Mouse (Mus musculus) megakaryocyte, embryonic 14.5 days (primary cell): ENCODE results near the gene Adgrl3.

Experiments used
- FLI1 ChIP-seq: IDR thresholded peaks from 2 replicates; pipeline ENCODE4 v1.6.1; 2012; ENCODE audit warnings: low read length, inconsistent platforms, mixed read lengths
- GATA1 ChIP-seq: IDR thresholded peaks from 3 replicates; pipeline ENCODE4 v1.6.1; 2012; ENCODE audit warnings: mixed read lengths, low read length, inconsistent platforms, borderline replicate concordance

GRCm38 (mm10) chr5:81794125-81794524 lies 774.2 kb downstream of the Adgrl3 start:
- TF ChIP-seq GATA1 (no peak), FLI1 (no peak)
